Mouse (Mus musculus): ENCODE data around the gene Prx. TPM values are rescaled to one million over a fixed set of nuclear protein-coding genes. Genes with fewer than 3 reads are reported as not detected.

The Prx gene
- polyA plus RNA-seq, 1 experiment = 5.3 TPM

GRCm38 (mm10) chr7:27486102-27486769 lies 12.9 kb upstream of the Prx start:
- peaks cover 23% of the 10 kb centered on the region for H3K79me3 ChIP-seq (ENCODE audit: low read depth)
- H3ac ChIP-seq (ENCODE audit: control insufficient read depth, insufficient read length, low read depth) = no peak overlapping the region
- no peaks in the 10 kb centered on the region for H3K27me3 ChIP-seq (ENCODE audit: control insufficient read depth, insufficient read depth, insufficient read length)
- peaks cover 33% of the 10 kb centered on the region for H3K79me2 ChIP-seq (ENCODE audit: control insufficient read depth, insufficient read depth)
- peak overlapping the region; percentile 68 for H3K4me3 ChIP-seq (ENCODE audit: insufficient read depth, poor library complexity, severe bottlenecking)
- TF ChIP-seq CEBPB (IDR thresholded peaks at IDR 0.05; ENCODE audit: low read depth) (no peak), FOSL1 (IDR thresholded peaks at IDR 0.05; ENCODE audit: insufficient read depth, low read length, poor library complexity, severe bottlenecking) (no peak), MYOG (IDR thresholded peaks at IDR 0.05; ENCODE audit: control insufficient read depth, extremely low read depth, insufficient read length) (no peak), MYOD1 (IDR thresholded peaks at IDR 0.05; ENCODE audit: control insufficient read depth, insufficient read length, low read depth) (no peak), CTCF (IDR thresholded peaks at IDR 0.05; ENCODE audit: control insufficient read depth, insufficient read depth, insufficient read length) (no peak), MAX (IDR thresholded peaks at IDR 0.05) (no peak), USF1 (IDR thresholded peaks at IDR 0.05; ENCODE audit: low read depth) (no peak)
- H3K36me3 ChIP-seq (ENCODE audit: control insufficient read depth, insufficient read depth) = peaks cover 23% of the 10 kb centered on the region

GRCm38 (mm10) chr7:27486770-27487697 lies 12.1 kb upstream of the Prx start, which contains the start of gene Sertad1:
Sertad1 (plus strand) TSS chr7:27486910.
- Histone ChIP-seq H3K36me3 (ENCODE audit: control insufficient read depth, insufficient read depth) (peaks cover 23% of the 10 kb centered on the region), H3K27me3 (ENCODE audit: control insufficient read depth, insufficient read depth, insufficient read length) (no peaks in the 10 kb centered on the region), H3K4me3 (ENCODE audit: insufficient read depth, poor library complexity, severe bottlenecking) (peak within 1 kb of the TSS; percentile 68), H3ac (ENCODE audit: control insufficient read depth, insufficient read length, low read depth) (peak within 1 kb of the TSS; percentile 78), H3K79me2 (ENCODE audit: control insufficient read depth, insufficient read depth) (peaks cover 34% of the 10 kb centered on the region), H3K79me3 (ENCODE audit: low read depth) (peaks cover 23% of the 10 kb centered on the region)
- TF ChIP-seq FOSL1 (IDR thresholded peaks at IDR 0.05; ENCODE audit: insufficient read depth, low read length, poor library complexity, severe bottlenecking) = no peak
- TF ChIP-seq CEBPB (IDR thresholded peaks at IDR 0.05; ENCODE audit: low read depth) = no peak
- no peak for TF ChIP-seq USF1 (IDR thresholded peaks at IDR 0.05; ENCODE audit: low read depth)
- TF ChIP-seq CTCF (IDR thresholded peaks at IDR 0.05; ENCODE audit: control insufficient read depth, insufficient read depth, insufficient read length) = peak; percentile 17
- TF ChIP-seq MYOD1 (IDR thresholded peaks at IDR 0.05; ENCODE audit: control insufficient read depth, insufficient read length, low read depth) = no peak
- TF ChIP-seq MAX (IDR thresholded peaks at IDR 0.05) = peak; percentile 54
- no peak for TF ChIP-seq MYOG (IDR thresholded peaks at IDR 0.05; ENCODE audit: control insufficient read depth, extremely low read depth, insufficient read length)

GRCm38 (mm10) chr7:27487740-27488268 lies 11.3 kb upstream of the Prx start:
- TF ChIP-seq USF1 (IDR thresholded peaks at IDR 0.05; ENCODE audit: low read depth) = no peak
- Histone ChIP-seq H3K79me3 (ENCODE audit: low read depth) (peaks cover 23% of the 10 kb centered on the region), H3K36me3 (ENCODE audit: control insufficient read depth, insufficient read depth) (peaks cover 23% of the 10 kb centered on the region), H3K27me3 (ENCODE audit: control insufficient read depth, insufficient read depth, insufficient read length) (no peaks in the 10 kb centered on the region), H3K4me3 (ENCODE audit: insufficient read depth, poor library complexity, severe bottlenecking) (peak overlapping the region; percentile 68), H3K79me2 (ENCODE audit: control insufficient read depth, insufficient read depth) (peaks cover 34% of the 10 kb centered on the region), H3ac (ENCODE audit: control insufficient read depth, insufficient read length, low read depth) (peak overlapping the region; percentile 78)

- H3K36me3 ChIP-seq (ENCODE audit: control insufficient read depth, insufficient read depth) = peaks cover 23% of the 10 kb centered on the region
- H3K79me3 ChIP-seq (ENCODE audit: low read depth) = peaks cover 23% of the 10 kb centered on the region
- peaks cover 34% of the 10 kb centered on the region for H3K79me2 ChIP-seq (ENCODE audit: control insufficient read depth, insufficient read depth)
- H3ac ChIP-seq (ENCODE audit: control insufficient read depth, insufficient read length, low read depth) = peak overlapping the region; percentile 20
- no peaks in the 10 kb centered on the region for H3K27me3 ChIP-seq (ENCODE audit: control insufficient read depth, insufficient read depth, insufficient read length)
- TF ChIP-seq MYOG (IDR thresholded peaks at IDR 0.05; ENCODE audit: control insufficient read depth, extremely low read depth, insufficient read length) (no peak), MAX (IDR thresholded peaks at IDR 0.05) (no peak), CEBPB (IDR thresholded peaks at IDR 0.05; ENCODE audit: low read depth) (no peak), MYOD1 (IDR thresholded peaks at IDR 0.05; ENCODE audit: control insufficient read depth, insufficient read length, low read depth) (no peak), USF1 (IDR thresholded peaks at IDR 0.05; ENCODE audit: low read depth) (no peak), CTCF (IDR thresholded peaks at IDR 0.05; ENCODE audit: control insufficient read depth, insufficient read depth, insufficient read length) (no peak), FOSL1 (IDR thresholded peaks at IDR 0.05; ENCODE audit: insufficient read depth, low read length, poor library complexity, severe bottlenecking) (no peak)
- H3K4me3 ChIP-seq (ENCODE audit: insufficient read depth, poor library complexity, severe bottlenecking) = no peak overlapping the region
These were observed 9.8 kb upstream of the Prx start for GRCm38 (mm10) chr7:27489270-27489869.

GRCm38 (mm10) chr7:27490227-27490542 lies 8.9 kb upstream of the Prx start:
- H3ac ChIP-seq (ENCODE audit: control insufficient read depth, insufficient read length, low read depth) = no peak overlapping the region
- H3K79me2 ChIP-seq (ENCODE audit: control insufficient read depth, insufficient read depth) = peaks cover 34% of the 10 kb centered on the region
- H3K36me3 ChIP-seq (ENCODE audit: control insufficient read depth, insufficient read depth) = peaks cover 23% of the 10 kb centered on the region
- TF ChIP-seq CEBPB (IDR thresholded peaks at IDR 0.05; ENCODE audit: low read depth) = no peak
- TF ChIP-seq MYOG (IDR thresholded peaks at IDR 0.05; ENCODE audit: control insufficient read depth, extremely low read depth, insufficient read length) = no peak
- TF ChIP-seq MAX (IDR thresholded peaks at IDR 0.05) = no peak
- TF ChIP-seq FOSL1 (IDR thresholded peaks at IDR 0.05; ENCODE audit: insufficient read depth, low read length, poor library complexity, severe bottlenecking) = no peak
- TF ChIP-seq USF1 (IDR thresholded peaks at IDR 0.05; ENCODE audit: low read depth) = no peak
- no peak for TF ChIP-seq MYOD1 (IDR thresholded peaks at IDR 0.05; ENCODE audit: control insufficient read depth, insufficient read length, low read depth)
- H3K27me3 ChIP-seq (ENCODE audit: control insufficient read depth, insufficient read depth, insufficient read length) = no peaks in the 10 kb centered on the region
- peaks cover 23% of the 10 kb centered on the region for H3K79me3 ChIP-seq (ENCODE audit: low read depth)
- H3K4me3 ChIP-seq (ENCODE audit: insufficient read depth, poor library complexity, severe bottlenecking) = no peak overlapping the region

Data from C2C12 (cell line).